Mouse (Mus musculus): ENCODE data around the gene Tab1. TPM values are rescaled to one million over a fixed set of nuclear protein-coding genes. Genes with fewer than 3 reads are reported as not detected.

The Tab1 gene
- total RNA-seq, 1 experiment from 2014 or later, result 11.6 TPM

DNA sequence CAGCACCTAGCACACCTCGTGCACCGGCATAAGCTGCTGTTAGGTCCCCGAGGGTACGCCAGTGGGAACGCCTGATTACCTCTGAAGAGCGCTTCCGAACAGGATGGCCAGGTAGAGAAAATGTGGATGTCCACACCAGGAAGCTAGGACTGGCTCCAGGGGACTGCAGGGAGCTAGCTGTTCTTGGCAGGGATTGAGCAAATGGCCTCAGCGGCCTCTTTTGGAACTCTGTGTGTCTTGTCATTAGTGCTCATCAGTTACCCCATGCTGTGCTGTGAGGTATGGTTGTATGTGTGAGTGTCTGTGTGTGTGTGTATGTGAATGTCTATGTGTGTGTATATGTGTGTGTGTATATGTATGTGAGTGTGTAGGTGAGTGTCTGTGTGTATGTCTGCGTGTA, 42.4 kb downstream of the Tab1 start:
- ATAC-seq (replicated peaks; ENCODE audit: insufficient number of reproducible peaks, low FRiP score, low TSS enrichment, poor library complexity, severe bottlenecking), result no peak

DNA sequence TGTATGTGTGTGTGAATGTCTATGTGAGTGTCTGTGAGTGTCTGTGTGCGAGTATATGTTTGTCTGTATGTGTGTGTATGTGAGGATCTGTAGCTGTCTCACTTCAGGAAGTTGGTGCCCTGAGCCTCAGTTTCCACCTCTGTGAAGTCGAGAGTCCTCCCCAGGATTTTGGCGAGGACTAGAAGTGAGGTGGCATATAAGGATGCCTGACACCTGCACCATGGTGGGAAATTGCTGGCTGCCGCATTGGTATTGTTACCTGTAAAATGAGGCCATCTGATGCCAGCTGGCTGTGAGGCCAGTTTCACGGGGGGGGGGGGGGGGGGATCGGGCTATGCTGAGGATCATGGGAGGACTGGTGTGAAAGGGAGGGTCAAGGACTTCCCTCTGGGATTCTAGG, 42.8 kb downstream of the Tab1 start:
- no peak for ATAC-seq (replicated peaks; ENCODE audit: insufficient number of reproducible peaks, low FRiP score, low TSS enrichment, poor library complexity, severe bottlenecking)

DNA sequence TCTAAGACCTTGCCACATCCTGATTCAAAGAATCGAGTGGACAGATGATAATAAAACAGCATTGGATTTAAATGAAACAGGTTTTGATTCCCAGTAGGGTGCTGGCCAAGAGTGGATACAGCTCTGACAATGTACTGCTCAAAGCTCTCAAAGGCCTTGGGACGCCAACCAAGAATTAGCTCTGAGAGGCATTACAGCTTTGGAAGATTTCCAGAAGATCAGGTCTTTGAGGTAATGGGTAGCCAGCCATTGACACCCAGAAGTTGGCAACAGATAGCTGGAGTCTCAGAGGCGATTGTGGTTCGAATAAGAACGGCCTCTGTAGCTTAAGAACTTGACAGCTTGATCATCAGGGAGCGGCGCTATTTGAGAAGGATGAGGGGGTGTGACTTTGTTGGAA, 48.6 kb downstream of the Tab1 start:
- no peak for ATAC-seq (replicated peaks; ENCODE audit: insufficient number of reproducible peaks, low FRiP score, low TSS enrichment, poor library complexity, severe bottlenecking)

- ATAC-seq (replicated peaks; ENCODE audit: insufficient number of reproducible peaks, low FRiP score, low TSS enrichment, poor library complexity, severe bottlenecking), result no peak
Observed at GRCm38 (mm10) chr15:80182072-80182700, 49.3 kb downstream of the Tab1 start.

DNA sequence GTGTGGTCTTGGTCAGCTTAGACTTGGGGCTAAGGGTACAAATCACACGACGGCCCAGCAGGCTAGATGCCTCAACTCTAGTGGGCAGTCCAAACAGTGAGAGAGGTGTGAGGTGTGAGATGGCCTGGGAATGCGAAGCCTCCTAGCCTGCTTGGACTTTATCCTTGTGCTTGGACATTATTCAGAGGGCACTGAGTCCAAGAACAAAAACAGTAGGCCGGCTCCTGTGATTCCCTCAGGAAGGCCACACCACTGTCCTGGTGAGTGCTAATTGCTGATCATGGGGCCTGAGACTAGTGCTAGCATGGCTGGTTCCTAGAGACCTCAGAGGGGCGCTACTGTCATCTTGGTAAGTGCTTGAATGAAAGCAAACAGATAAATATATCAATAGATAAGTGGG, 56.0 kb downstream of the Tab1 start:
- ATAC-seq (replicated peaks; ENCODE audit: insufficient number of reproducible peaks, low FRiP score, low TSS enrichment, poor library complexity, severe bottlenecking), result no peak

DNA sequence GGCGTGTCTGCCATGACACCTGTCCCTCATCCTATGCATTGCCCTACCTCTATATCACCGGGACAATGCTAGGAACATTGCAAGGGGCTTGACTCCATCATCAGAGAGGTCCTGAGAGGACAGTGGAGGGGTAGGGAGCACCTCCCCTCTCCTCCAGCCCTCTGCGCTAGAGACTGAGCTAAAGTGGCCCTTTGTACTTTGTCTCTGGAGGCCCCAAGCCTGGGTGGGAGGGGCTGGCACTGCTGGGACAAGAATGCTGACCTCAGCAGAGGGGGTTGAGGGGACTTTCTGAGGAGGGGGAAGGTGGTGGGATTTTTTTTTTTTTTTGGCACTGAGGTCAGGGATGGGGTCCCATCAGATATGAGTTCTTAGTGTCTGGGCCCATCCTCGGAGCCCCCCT, 57.1 kb downstream of the Tab1 start:
- ATAC-seq (replicated peaks; ENCODE audit: insufficient number of reproducible peaks, low FRiP score, low TSS enrichment, poor library complexity, severe bottlenecking), result no peak

DNA sequence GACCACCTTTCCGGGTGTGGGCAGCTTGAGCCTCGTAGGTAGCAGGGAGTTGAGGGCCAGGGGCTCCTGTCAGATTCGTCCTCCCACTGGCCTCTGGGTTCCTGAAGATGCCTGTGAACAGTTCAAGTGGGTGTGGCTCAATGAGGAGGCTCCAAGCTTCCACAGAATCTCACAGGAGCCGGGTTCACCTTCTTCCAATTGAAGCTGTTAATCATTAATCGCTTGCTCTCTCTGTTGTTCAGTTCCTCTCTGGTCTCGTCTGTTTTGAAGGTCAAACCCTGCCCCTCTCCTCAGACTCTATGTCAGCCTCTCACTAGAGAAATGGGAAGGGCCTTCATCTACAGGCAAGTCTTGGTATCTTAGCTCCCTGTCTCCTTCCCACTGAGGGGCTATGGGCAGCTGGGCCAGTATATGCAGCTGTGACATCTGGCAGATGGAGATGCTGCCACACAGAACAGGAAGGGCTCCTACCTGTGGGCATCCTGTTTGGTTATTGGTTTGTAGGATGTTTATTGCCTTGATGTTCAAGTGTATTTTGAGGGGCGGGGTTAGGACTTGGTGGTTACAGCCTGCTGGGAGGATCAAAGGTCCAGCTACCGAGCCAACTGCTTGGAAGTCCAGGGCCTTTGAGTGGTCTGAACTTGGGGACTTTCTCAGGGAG, 58.8 kb downstream of the Tab1 start:
- no peak for ATAC-seq (replicated peaks; ENCODE audit: insufficient number of reproducible peaks, low FRiP score, low TSS enrichment, poor library complexity, severe bottlenecking)

DNA sequence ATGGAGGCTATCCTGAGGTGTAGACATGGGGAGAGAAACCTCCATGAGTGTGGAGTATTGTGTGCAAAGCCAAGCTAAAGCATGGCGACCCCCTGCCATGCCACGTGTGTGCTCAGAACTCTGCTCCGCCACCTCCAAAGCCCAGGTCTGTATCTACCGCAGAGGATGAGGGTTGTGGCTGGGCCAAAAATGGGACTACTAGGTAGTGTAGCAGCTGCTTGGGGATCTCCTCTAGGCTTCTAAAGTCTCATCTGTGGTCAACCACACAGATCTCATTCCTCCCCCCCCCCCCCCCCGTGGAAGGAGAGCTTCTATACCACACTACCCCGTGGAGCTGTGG, 59.3 kb downstream of the Tab1 start:
- no peak for ATAC-seq (replicated peaks; ENCODE audit: insufficient number of reproducible peaks, low FRiP score, low TSS enrichment, poor library complexity, severe bottlenecking)

GRCm38 (mm10) chr15:80192847-80193246, 59.9 kb downstream of the Tab1 start:
- no peak for ATAC-seq (replicated peaks; ENCODE audit: insufficient number of reproducible peaks, low FRiP score, low TSS enrichment, poor library complexity, severe bottlenecking)

- ATAC-seq (replicated peaks; ENCODE audit: insufficient number of reproducible peaks, low FRiP score, low TSS enrichment, poor library complexity, severe bottlenecking), result no peak
Observed at GRCm38 (mm10) chr15:80199556-80199955, 66.6 kb downstream of the Tab1 start.

DNA sequence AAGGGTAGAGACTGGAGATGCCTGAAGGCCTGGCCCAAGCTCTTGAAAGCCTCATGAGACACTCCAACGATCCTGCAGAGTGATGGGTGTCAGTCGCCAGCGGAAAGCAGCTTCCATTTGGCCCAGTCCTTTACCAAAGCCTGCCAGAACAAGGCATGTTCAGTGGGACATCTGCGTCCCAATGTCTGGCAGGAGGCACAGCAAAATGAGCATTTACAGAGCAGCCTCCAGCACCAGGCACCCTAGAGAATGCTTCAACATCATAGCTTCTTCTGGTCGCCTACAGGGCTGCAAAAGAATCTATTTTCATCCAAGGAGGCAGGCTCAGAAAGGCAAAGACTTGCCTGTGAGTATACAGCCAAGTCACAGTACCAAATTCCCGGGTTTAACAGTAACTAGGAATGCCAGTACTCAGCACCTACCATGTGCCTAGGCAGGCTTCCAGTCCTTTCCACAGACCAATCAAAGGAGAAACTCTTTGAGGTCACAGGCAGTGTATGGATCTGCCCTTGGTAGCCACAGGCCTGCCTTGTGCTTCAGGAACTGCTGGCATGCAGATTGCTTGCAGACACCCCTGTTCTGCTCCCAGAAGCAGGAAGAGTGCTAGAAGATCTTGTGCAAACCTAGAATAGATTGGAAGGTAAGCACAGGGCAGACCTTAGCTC, 69.3 kb downstream of the Tab1 start:
- no peak for ATAC-seq (replicated peaks; ENCODE audit: insufficient number of reproducible peaks, low FRiP score, low TSS enrichment, poor library complexity, severe bottlenecking)

DNA sequence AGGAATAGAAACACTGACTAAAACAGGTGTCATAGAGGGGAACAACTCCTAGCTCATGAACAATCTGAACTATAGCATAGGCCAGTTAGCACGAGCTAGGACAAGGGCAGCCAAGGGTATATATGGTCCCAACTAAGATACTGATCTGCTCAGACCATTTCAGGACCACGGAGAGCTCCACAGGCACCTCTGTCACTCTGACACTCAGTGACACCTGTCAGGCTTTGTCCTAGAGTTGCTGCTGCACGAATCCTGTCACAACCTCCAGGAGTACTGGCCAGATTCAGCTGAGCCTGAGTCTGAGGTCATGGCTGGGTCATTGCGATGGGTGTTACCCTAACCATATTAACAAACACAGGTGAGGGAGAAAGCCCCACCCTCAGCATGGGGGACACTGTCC, 70.5 kb downstream of the Tab1 start:
- ATAC-seq (replicated peaks; ENCODE audit: insufficient number of reproducible peaks, low FRiP score, low TSS enrichment, poor library complexity, severe bottlenecking), result no peak

DNA sequence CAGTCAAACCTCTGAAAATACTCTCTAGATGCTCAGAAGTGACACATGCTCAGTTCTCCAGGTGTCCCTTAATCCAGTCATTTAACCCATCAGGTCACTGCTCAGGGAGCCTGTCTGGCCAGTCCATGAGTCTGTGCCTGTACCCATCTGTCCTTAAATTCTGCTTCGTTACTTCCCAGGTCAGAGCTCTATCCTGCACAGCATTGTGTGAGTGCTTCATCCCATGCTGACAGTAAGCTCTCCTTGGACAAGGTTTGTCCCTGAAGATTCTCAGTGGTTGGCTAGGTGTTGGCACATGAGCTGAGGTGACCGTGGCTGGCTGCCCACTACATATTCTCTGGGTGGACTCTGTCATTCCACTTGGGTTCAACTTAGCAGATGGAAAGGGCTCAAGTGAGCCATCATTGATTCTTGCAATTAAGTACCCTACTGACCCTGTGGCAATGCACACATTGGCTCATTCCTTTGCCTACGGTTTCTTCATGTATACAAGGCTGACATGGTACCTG, 73.2 kb downstream of the Tab1 start:
- no peak for ATAC-seq (replicated peaks; ENCODE audit: insufficient number of reproducible peaks, low FRiP score, low TSS enrichment, poor library complexity, severe bottlenecking)

- ATAC-seq (replicated peaks; ENCODE audit: insufficient number of reproducible peaks, low FRiP score, low TSS enrichment, poor library complexity, severe bottlenecking), result no peak
Observed at GRCm38 (mm10) chr15:80208446-80208845, 75.5 kb downstream of the Tab1 start.

Other genes starting within 250 kb of the Tab1 start
- 85.0 to 218 TPM (median 113 TPM) in 3 replicates for gene Apobec3, start 241.5 kb upstream of the Tab1 start, total RNA-seq (2017)
- 17.8 to 33.8 TPM (median 17.9 TPM) in 3 replicates for gene Cbx7, start 162.0 kb upstream of the Tab1 start, total RNA-seq (2017)
- 14.3 to 55.2 TPM (median 25.5 TPM) in 3 replicates for gene Pdgfb, start 118.2 kb upstream of the Tab1 start, total RNA-seq (2017)
- gene Syngr1, start 41.8 kb upstream of the Tab1 start, total RNA-seq (2017), result not detected in 3 replicates
- gene Rpl3, start 41.3 kb upstream of the Tab1 start, total RNA-seq (2017), result 1,359 to 1,501 TPM (median 1,441 TPM) in 3 replicates
- 0.19 TPM in 1 of 3 replicates, not detected in the others for gene Mgat3, start 40.6 kb downstream of the Tab1 start, total RNA-seq (2017)
- gene Mief1, start 100.9 kb downstream of the Tab1 start, total RNA-seq (2017), result 28.7 to 38.2 TPM (median 29.9 TPM) in 3 replicates
- not detected in 3 replicates for gene AC140267.1, start 102.7 kb downstream of the Tab1 start, total RNA-seq (2017)
- 446 to 519 TPM (median 465 TPM) in 3 replicates for gene Atf4, start 122.1 kb downstream of the Tab1 start, total RNA-seq (2017)
- 10.6 to 23.0 TPM (median 13.2 TPM) in 3 replicates for gene Rps19bp1, start 131.2 kb downstream of the Tab1 start, total RNA-seq (2017)
- 2.2 to 5.0 TPM (median 3.1 TPM) in 3 replicates for gene Cacna1i, start 154.1 kb downstream of the Tab1 start, total RNA-seq (2017)